24 mouse cellular contexts compared by ENCODE assay signal in genomic region chr10:115107666-115108540, GRCm38 (mm10).
DNase-seq lines count a peak whose midpoint lies in the region; ATAC-seq and TF ChIP-seq lines count a peak whose summit lies in the region.
"Had no signal": no experiment of that assay in that cellular context is flagged by ENCODE, and none has a peak within 500 bp of the region (broad histone marks: within the 10 kb centered on the region; RNA-seq: fewer than 3 reads in every experiment).

No protein-coding gene starts in this region.

- H3K4me3 ChIP-seq in forebrain, embryonic 14.5 days (ENCODE audit: low read depth, low read length): no peak overlapping the region
- no peak overlapping the region for H3K4me3 ChIP-seq in forebrain, embryonic 13.5 days
- no peak overlapping the region for H3K4me3 ChIP-seq in midbrain, postnatal 0 days (ENCODE audit: low read depth, low read length)
- H3K4me3 ChIP-seq in midbrain, embryonic 14.5 days (replicated peaks; ENCODE audit: low read depth, low read length): no peak overlapping the region
- H3K4me3 ChIP-seq in limb, embryonic 14.5 days (replicated peaks; ENCODE audit: low read length): no peak overlapping the region
- H3K4me3 ChIP-seq: embryonic facial prominence, embryonic 13.5 days; hindbrain, embryonic 10.5 days; liver, embryonic 13.5 days; lung, embryonic 15.5 days; megakaryocyte, embryonic 14.5 days; midbrain, embryonic 13.5 days had no signal

- no peaks in the 10 kb centered on the region for H3K4me1 ChIP-seq in forebrain, embryonic 14.5 days (ENCODE audit: control insufficient read depth, insufficient read depth, low read length)
- no peaks in the 10 kb centered on the region for H3K4me1 ChIP-seq in forebrain, embryonic 13.5 days
- H3K4me1 ChIP-seq in midbrain, postnatal 0 days (ENCODE audit: insufficient read depth, low read length): no peaks in the 10 kb centered on the region
- H3K4me1 ChIP-seq in midbrain, embryonic 14.5 days (ENCODE audit: control insufficient read depth, insufficient read depth, low read length): no peaks in the 10 kb centered on the region
- no peaks in the 10 kb centered on the region for H3K4me1 ChIP-seq in limb, embryonic 14.5 days (ENCODE audit: control insufficient read depth, insufficient read depth, low read length)
- H3K4me1 ChIP-seq: hindbrain, embryonic 10.5 days; liver, embryonic 13.5 days; lung, embryonic 15.5 days; megakaryocyte, embryonic 14.5 days; midbrain, embryonic 13.5 days had no signal

- no peak for TF ChIP-seq POLR2A in brain, embryonic 14.5 days (IDR thresholded peaks at IDR 0.05; ENCODE audit: borderline replicate concordance, extremely low read depth, insufficient read depth, insufficient read length, poor library complexity, severe bottlenecking)
- no peak for TF ChIP-seq POLR2A in limb, embryonic 14.5 days (IDR thresholded peaks at IDR 0.05; ENCODE audit: borderline replicate concordance, extremely low read depth, insufficient read depth, insufficient read length)

- DNase-seq in forebrain, embryonic 14.5 days (ENCODE audit: low spot score): peak; percentile 17
- DNase-seq in midbrain, postnatal 0 days (ENCODE audit: low spot score): peak; percentile 37
- no peak for DNase-seq in midbrain, embryonic 14.5 days
- peak; percentile 35 for DNase-seq in brain, embryonic 14.5 days (ENCODE audit: low read depth)
- peak; percentile 64 for DNase-seq in limb, embryonic 14.5 days (ENCODE audit: low spot score)
- DNase-seq in kidney, postnatal 4 days: no peak
- DNase-seq: cerebellum, adult 11-12 months; gastrocnemius, postnatal 10 days; kidney, adult 2 months; liver, embryonic 13.5 days; lung, postnatal 36 days; thymus, adult 18-20 months; thymus, postnatal 36 days had no signal

- no peaks in the 10 kb centered on the region for H3K9me3 ChIP-seq in forebrain, embryonic 14.5 days (replicated peaks; ENCODE audit: control insufficient read depth, low read length)
- no peaks in the 10 kb centered on the region for H3K9me3 ChIP-seq in forebrain, embryonic 13.5 days (replicated peaks)
- no peaks in the 10 kb centered on the region for H3K9me3 ChIP-seq in midbrain, postnatal 0 days (ENCODE audit: low read length)
- H3K9me3 ChIP-seq in midbrain, embryonic 14.5 days (ENCODE audit: control insufficient read depth, low read length): no peaks in the 10 kb centered on the region
- H3K9me3 ChIP-seq in limb, embryonic 14.5 days (ENCODE audit: control insufficient read depth, low read length): no peaks in the 10 kb centered on the region
- H3K9me3 ChIP-seq: embryonic facial prominence, embryonic 13.5 days; hindbrain, embryonic 10.5 days; liver, embryonic 13.5 days; lung, embryonic 15.5 days; midbrain, embryonic 13.5 days had no signal

- 86% methylated on average over 16 of the region's 16 CpGs for WGBS in forebrain, embryonic 14.5 days
- 83% methylated on average over 16 of the region's 16 CpGs for WGBS in forebrain, embryonic 13.5 days
- WGBS in midbrain, postnatal 0 days: 75% methylated on average over 16 of the region's 16 CpGs
- 78% methylated on average over 16 of the region's 16 CpGs for WGBS in midbrain, embryonic 14.5 days
- WGBS in limb, embryonic 14.5 days: 56% methylated on average over 16 of the region's 16 CpGs

- H3K27ac ChIP-seq in forebrain, embryonic 14.5 days (ENCODE audit: low read depth, low read length): no peak overlapping the region
- no peak overlapping the region for H3K27ac ChIP-seq in forebrain, embryonic 13.5 days
- H3K27ac ChIP-seq in midbrain, postnatal 0 days (ENCODE audit: low read depth, low read length): no peak overlapping the region
- no peak overlapping the region for H3K27ac ChIP-seq in midbrain, embryonic 14.5 days (replicated peaks; ENCODE audit: low read depth, low read length)
- H3K27ac ChIP-seq in limb, embryonic 14.5 days (replicated peaks; ENCODE audit: low read depth, low read length): no peak overlapping the region
- H3K27ac ChIP-seq: embryonic facial prominence, embryonic 13.5 days; hindbrain, embryonic 10.5 days; kidney, postnatal 0 days; liver, embryonic 13.5 days; lung, embryonic 15.5 days; midbrain, embryonic 13.5 days had no signal

- ATAC-seq in forebrain, embryonic 14.5 days: no peak
- no peak for ATAC-seq in forebrain, embryonic 13.5 days
- no peak for ATAC-seq in midbrain, postnatal 0 days (ENCODE audit: low FRiP score)
- no peak; the same call in 1 of the 2 replicates for ATAC-seq in midbrain, embryonic 14.5 days (ENCODE audit: low FRiP score, low TSS enrichment)
- ATAC-seq in limb, embryonic 14.5 days (ENCODE audit: low FRiP score, low read depth): 0 out of 2 replicates have a peak, but pooled peaks have one; percentile 57
- ATAC-seq: forebrain, embryonic 16.5 days; inflammation-experienced regulatory T-cells, adult 6 months; midbrain, embryonic 13.5 days; Patski had no signal

- no peak overlapping the region for H3K4me2 ChIP-seq in forebrain, embryonic 14.5 days (ENCODE audit: low read length)
- H3K4me2 ChIP-seq in forebrain, embryonic 13.5 days: no peak overlapping the region
- no peak overlapping the region for H3K4me2 ChIP-seq in midbrain, postnatal 0 days (ENCODE audit: low read depth, low read length, poor library complexity, severe bottlenecking)
- H3K4me2 ChIP-seq in midbrain, embryonic 14.5 days (ENCODE audit: low read length): no peak overlapping the region
- H3K4me2 ChIP-seq in limb, embryonic 14.5 days (replicated peaks; ENCODE audit: low read depth, low read length, severe bottlenecking): no peak overlapping the region
- H3K4me2 ChIP-seq: embryonic facial prominence, embryonic 13.5 days; heart, embryonic 11.5 days; liver, embryonic 13.5 days; lung, embryonic 15.5 days; midbrain, embryonic 13.5 days had no signal

- H3K9ac ChIP-seq in forebrain, embryonic 14.5 days (ENCODE audit: low read length): no peak overlapping the region
- H3K9ac ChIP-seq in forebrain, embryonic 13.5 days: no peak overlapping the region
- no peak overlapping the region for H3K9ac ChIP-seq in midbrain, postnatal 0 days (replicated peaks; ENCODE audit: low read length, poor library complexity, severe bottlenecking)
- H3K9ac ChIP-seq in midbrain, embryonic 14.5 days (replicated peaks; ENCODE audit: low read length): no peak overlapping the region
- no peak overlapping the region for H3K9ac ChIP-seq in limb, embryonic 14.5 days (ENCODE audit: low read depth, low read length, severe bottlenecking)
- H3K9ac ChIP-seq: embryonic facial prominence, embryonic 13.5 days; liver, embryonic 13.5 days; lung, embryonic 15.5 days; midbrain, embryonic 13.5 days had no signal

- H3K36me3 ChIP-seq in forebrain, embryonic 14.5 days (ENCODE audit: control insufficient read depth, insufficient read depth, low read length): no peaks in the 10 kb centered on the region
- H3K36me3 ChIP-seq in forebrain, embryonic 13.5 days (ENCODE audit: poor library complexity, severe bottlenecking): no peaks in the 10 kb centered on the region
- no peaks in the 10 kb centered on the region for H3K36me3 ChIP-seq in midbrain, postnatal 0 days (ENCODE audit: insufficient read depth, low read length)
- H3K36me3 ChIP-seq in midbrain, embryonic 14.5 days (ENCODE audit: control insufficient read depth, insufficient read depth, low read length): no peaks in the 10 kb centered on the region
- no peaks in the 10 kb centered on the region for H3K36me3 ChIP-seq in limb, embryonic 14.5 days (ENCODE audit: control insufficient read depth, insufficient read depth, low read length)
- H3K36me3 ChIP-seq: embryonic facial prominence, embryonic 13.5 days; hindbrain, embryonic 10.5 days; liver, embryonic 13.5 days; lung, embryonic 15.5 days; midbrain, embryonic 13.5 days had no signal

- H3K27me3 ChIP-seq in forebrain, embryonic 14.5 days (replicated peaks; ENCODE audit: control insufficient read depth, insufficient read depth, low read length): no peaks in the 10 kb centered on the region
- no peaks in the 10 kb centered on the region for H3K27me3 ChIP-seq in forebrain, embryonic 13.5 days
- H3K27me3 ChIP-seq in midbrain, postnatal 0 days (ENCODE audit: insufficient read depth, low read length): no peaks in the 10 kb centered on the region
- no peaks in the 10 kb centered on the region for H3K27me3 ChIP-seq in midbrain, embryonic 14.5 days (ENCODE audit: control insufficient read depth, insufficient read depth, low read length)
- no peaks in the 10 kb centered on the region for H3K27me3 ChIP-seq in limb, embryonic 14.5 days (ENCODE audit: control insufficient read depth, insufficient read depth, low read length)
- H3K27me3 ChIP-seq: embryonic facial prominence, embryonic 13.5 days; liver, embryonic 13.5 days; lung, embryonic 15.5 days; megakaryocyte, embryonic 14.5 days; midbrain, embryonic 13.5 days; Patski had no signal

- no peak for TF ChIP-seq CTCF in midbrain, postnatal 0 days (IDR thresholded peaks at IDR 0.05)
- no peak for TF ChIP-seq CTCF in brain, embryonic 14.5 days (IDR thresholded peaks at IDR 0.05; ENCODE audit: borderline replicate concordance, extremely low read depth, insufficient read depth, insufficient read length)

Comparison
In these comparisons a context has a peak if more than half of its experiments do, and no peak if none do; other contexts are left out.
1. DNase-seq: peak in forebrain, embryonic 14.5 days (single experiment), midbrain, postnatal 0 days (single experiment), brain, embryonic 14.5 days (single experiment) and limb, embryonic 14.5 days (single experiment); none in midbrain, embryonic 14.5 days (single experiment) and kidney, postnatal 4 days (0 of 2).